Mouse (Mus musculus) ES-E14 (cell line): ENCODE data around the gene Bst2. TPM values are rescaled to one million over a fixed set of nuclear protein-coding genes. Genes with fewer than 3 reads are reported as not detected.

Experiments
- DNase-seq: peaks from one replicate; pipeline ENCODE4 v3.0.0-alpha.2; 2013; ENCODE audit warnings: low read depth, low spot score
- H3K27ac ChIP-seq: 2 replicates; pipeline ENCODE4 v1.5.1; 2012; ENCODE audit warnings: low read depth, mild to moderate bottlenecking, low read length, moderate library complexity, mixed read lengths; ENCODE audit not compliant: poor library complexity, insufficient read depth, severe bottlenecking
- H3K36me3 ChIP-seq: 2 replicates; pipeline ENCODE4 v1.6.1; 2012; ENCODE audit warnings: mild to moderate bottlenecking, low read length, moderate library complexity, mixed read lengths; ENCODE audit not compliant: control insufficient read depth, poor library complexity, insufficient read depth, severe bottlenecking
- H3K4me1 ChIP-seq, 2 experiments: fragments of 150-350 bp in 1 of 2; sonication (generic) in 1 of 2; 2 replicates each; pipeline ENCODE4 v1.6.1; 2012; ENCODE audit warnings: low read length in 2 of 2, mild to moderate bottlenecking in 1 of 2, mixed read lengths in 1 of 2; ENCODE audit not compliant: control insufficient read depth in 2 of 2, insufficient read depth in 2 of 2, poor library complexity in 1 of 2
- H3K4me3 ChIP-seq, 2 experiments: fragments of 150-350 bp in 1 of 2; sonication (generic) in 1 of 2; 2 replicates each; pipeline ENCODE4 v1.5.1; 2012; ENCODE audit warnings: low read length in 2 of 2, low read depth in 1 of 2, mild to moderate bottlenecking in 1 of 2, mixed read lengths in 1 of 2; ENCODE audit not compliant: insufficient read depth in 1 of 2, poor library complexity in 1 of 2, severe bottlenecking in 1 of 2
- H3K9ac ChIP-seq: 2 replicates; pipeline ENCODE4 v1.6.1; 2012; ENCODE audit warnings: low read depth, mild to moderate bottlenecking, low read length, mixed read lengths; ENCODE audit not compliant: poor library complexity, insufficient read depth, severe bottlenecking
- H3K9me3 ChIP-seq: fragments of 150-350 bp; sonication (generic); 2 replicates; pipeline ENCODE4 v1.6.1; 2012; ENCODE audit warnings: low read depth, mild to moderate bottlenecking, low read length; ENCODE audit not compliant: control insufficient read depth, insufficient read depth
- CHD2 ChIP-seq: IDR thresholded peaks from 2 replicates; pipeline ENCODE4 v1.6.1; 2014; ENCODE audit warnings: mild to moderate bottlenecking, low read depth, low read length, inconsistent platforms
- HCFC1 ChIP-seq: IDR thresholded peaks from 2 replicates; pipeline ENCODE4 v1.6.1; 2012; ENCODE audit warnings: low read length, inconsistent platforms, borderline replicate concordance; ENCODE audit not compliant: insufficient read depth
- MAFK ChIP-seq: IDR thresholded peaks from 2 replicates; pipeline ENCODE4 v1.6.1; 2014; ENCODE audit warnings: mild to moderate bottlenecking, low read depth, low read length, inconsistent platforms; ENCODE audit not compliant: insufficient read depth
- ZC3H11A ChIP-seq: IDR thresholded peaks from 2 replicates; pipeline ENCODE4 v1.6.1; 2012; ENCODE audit warnings: low read depth, mild to moderate bottlenecking, inconsistent platforms, low read length, borderline replicate concordance
- ZNF384 ChIP-seq: IDR thresholded peaks from 2 replicates; pipeline ENCODE4 v1.6.1; 2012; ENCODE audit warnings: low read depth, low read length, inconsistent platforms
- in situ Hi-C, 2 experiments: fragments of 600-800 bp; cut with MboI; formaldehyde crosslinking; loops; one replicate each; pipeline ENCODE4 v1.15.1; 2025; ENCODE audit warnings: low sequenced_read_pairs in 2 of 2, inconsistent platforms in 1 of 2; ENCODE audit not compliant: unreplicated experiment in 2 of 2
- total RNA-seq: library from RNA; depleted of rRNA; stranded (reverse); fragments of 300-350 nt; gene quantifications from 2 replicates; pipeline ENCODE4 v1.2.3, GENCODE M21; 2012

Bst2 gene
- total RNA-seq, 1 experiment: 135 TPM

DNA sequence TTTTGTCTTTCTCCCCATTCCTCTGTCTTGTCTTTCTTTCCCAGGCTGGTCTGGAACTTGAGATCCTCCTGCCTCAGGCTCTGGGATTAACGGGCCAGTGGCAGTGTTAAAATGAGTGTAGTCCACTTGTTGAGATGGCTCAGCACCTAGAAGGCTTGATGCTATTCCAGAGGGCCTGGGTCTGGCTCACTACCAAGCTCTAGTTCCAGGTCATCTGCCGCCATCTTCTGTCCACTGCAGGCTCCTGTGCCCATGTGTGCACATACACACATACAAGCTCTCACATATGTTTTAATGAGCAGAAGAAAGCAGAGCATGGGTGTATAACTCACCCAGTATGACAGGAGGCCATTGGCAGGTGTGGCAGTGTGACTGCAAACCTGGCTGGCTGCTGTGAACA lies 34.8 kb upstream of the Bst2 start:
- in situ Hi-C loops: no loop called here
- no peak for DNase-seq
- no peaks in the 10 kb centered on the region for H3K9me3 ChIP-seq
- H3K9ac ChIP-seq: no peak overlapping the region
- TF ChIP-seq CHD2 (no peak), ZNF384 (no peak), MAFK (no peak), HCFC1 (no peak), ZC3H11A (no peak)
- no peaks in the 10 kb centered on the region for H3K36me3 ChIP-seq
- no peak overlapping the region for H3K27ac ChIP-seq
- no peak overlapping the region for H3K4me3 ChIP-seq
- H3K4me1 ChIP-seq: peaks cover 0 to 19% of the 10 kb centered on the region in 2 experiments; a peak in 2 of 4 replicates

DNA sequence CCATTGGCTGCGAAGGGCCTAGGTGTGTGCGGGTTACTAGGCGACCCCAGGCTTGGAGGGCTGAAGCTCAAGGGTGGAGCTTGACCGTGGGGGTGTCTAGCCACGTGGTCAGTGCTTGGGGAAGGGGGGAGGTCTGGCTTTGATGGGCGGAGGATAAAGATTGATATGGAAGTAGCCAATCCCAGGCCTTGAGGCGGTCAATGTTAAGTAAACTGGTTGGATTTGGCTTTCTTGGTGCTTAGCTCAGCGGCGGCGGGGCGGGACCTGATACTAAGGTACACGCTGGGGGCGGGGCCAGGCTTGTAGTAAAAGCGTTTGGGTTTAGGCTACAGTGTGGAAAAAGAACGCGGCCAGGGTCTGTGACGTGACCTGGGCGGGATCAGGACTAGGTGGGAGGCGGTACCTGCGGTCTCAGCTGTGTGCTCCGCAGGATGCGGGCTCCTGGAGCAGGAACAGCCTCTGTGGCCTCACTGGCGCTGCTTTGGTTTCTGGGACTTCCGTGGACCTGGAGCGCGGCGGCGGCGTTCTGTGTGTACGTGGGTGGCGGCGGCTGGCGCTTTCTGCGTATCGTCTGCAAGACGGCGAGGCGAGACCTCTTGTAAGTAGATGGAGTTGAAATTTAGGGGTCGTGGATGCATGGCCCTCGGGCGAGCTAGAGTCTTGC lies 33.2 kb upstream of the Bst2 start:
- TF ChIP-seq MAFK (0 out of 2 replicates have a peak, but pooled peaks have one; percentile 6), ZNF384 (no peak)
- Histone ChIP-seq H3K27ac (peak overlapping the region; percentile 76; the same call in 1 of the 2 replicates), H3K4me3 (peak overlapping the region; percentile 76 to 98), H3K4me1 (peaks cover 0 to 19% of the 10 kb centered on the region in 2 experiments; a peak in 2 of 4 replicates), H3K9me3 (no peaks in the 10 kb centered on the region), H3K36me3 (no peaks in the 10 kb centered on the region), H3K9ac (peak overlapping the region; percentile 77)
- in situ Hi-C loops: no loop called here
- DNase-seq: peak; percentile 100

DNA sequence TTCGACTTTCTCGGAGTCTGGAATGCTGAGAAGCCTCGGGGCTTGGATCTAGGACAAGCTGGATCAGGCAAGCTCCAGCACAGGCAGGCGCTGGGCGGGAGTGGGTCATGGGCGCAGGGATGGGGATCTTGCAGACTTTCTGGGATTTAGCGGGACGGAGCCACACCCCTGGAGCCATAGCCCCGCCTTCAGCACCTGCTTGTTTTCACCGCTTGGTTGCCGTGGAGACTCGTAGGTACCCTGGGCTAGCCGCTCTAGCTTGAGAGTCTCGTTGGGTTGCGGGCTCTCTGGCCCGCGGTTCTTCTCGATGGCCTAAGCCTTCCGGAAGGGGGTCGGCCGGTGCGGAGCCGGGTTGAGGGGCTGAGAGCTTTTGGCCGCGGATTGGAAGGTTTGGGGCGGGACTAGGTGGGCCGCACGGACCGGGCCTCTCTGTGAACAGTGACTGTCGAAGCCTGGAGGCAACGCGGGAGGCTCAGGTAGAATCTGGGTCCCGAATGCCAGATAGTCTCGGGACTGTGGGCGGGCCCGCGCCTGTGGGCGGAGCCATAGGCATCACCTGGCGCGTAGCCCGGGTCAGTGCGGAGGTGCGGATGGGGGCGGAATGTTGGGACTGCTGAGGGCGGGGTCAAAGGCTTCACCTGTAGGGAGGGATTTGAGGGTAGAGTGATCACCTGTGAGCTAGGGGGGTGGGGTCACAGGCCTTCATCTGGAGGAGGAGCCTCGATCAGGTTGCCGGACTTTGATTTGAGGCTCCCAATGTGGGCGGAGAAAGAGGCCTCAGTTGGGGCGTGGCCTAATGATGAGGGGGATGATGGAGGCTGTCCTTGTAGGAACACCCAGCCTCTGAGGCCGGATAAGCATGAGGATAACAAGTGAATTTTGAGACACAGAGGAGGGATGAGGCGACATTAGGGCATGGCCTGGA lies 32.4 kb upstream of the Bst2 start:
- in situ Hi-C loops: no loop called here
- DNase-seq: peak; percentile 99
- TF ChIP-seq HCFC1 (0 out of 2 replicates have a peak, but pooled peaks have one; percentile 10), MAFK (no peak)
- peak overlapping the region; percentile 89 for H3K9ac ChIP-seq
- H3K4me3 ChIP-seq: peak overlapping the region; percentile 76 to 98
- peak overlapping the region; percentile 92 for H3K27ac ChIP-seq
- no peaks in the 10 kb centered on the region for H3K36me3 ChIP-seq
- peaks cover 0 to 19% of the 10 kb centered on the region in 2 experiments; a peak in 2 of 4 replicates for H3K4me1 ChIP-seq
- H3K9me3 ChIP-seq: no peaks in the 10 kb centered on the region

DNA sequence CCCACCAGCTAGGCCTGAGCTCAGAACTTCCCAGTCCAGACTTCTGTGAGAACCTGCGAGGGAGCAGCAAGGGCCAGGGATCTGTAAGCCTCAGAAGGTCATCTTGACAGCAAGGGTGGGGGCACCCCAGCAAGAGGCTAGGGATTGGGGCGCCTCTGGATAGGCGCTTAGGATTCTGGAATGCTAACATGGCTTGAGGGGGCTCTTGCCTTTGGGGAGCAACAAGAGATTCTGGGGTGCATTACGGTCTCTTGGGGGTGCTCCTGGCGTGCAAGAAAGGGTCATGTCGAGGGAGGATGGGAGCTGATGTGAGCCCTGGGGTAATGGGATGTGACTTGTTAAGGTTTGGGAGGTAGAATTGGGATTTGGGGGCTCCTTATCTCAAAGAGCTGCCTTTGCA lies 31.7 kb upstream of the Bst2 start:
- Histone ChIP-seq H3K4me3 (peak overlapping the region; percentile 76 to 98), H3K36me3 (no peaks in the 10 kb centered on the region), H3K9ac (no peak overlapping the region), H3K9me3 (no peaks in the 10 kb centered on the region), H3K27ac (0 out of 2 replicates have a peak overlapping the region, but pooled peaks have one; percentile 29), H3K4me1 (peaks cover 0 to 19% of the 10 kb centered on the region in 2 experiments; a peak in 2 of 4 replicates)
- no peak for DNase-seq
- in situ Hi-C loops: no loop called here
- no peak for TF ChIP-seq HCFC1
- no peak for TF ChIP-seq CHD2
- no peak for TF ChIP-seq ZNF384
- no peak for TF ChIP-seq ZC3H11A
- TF ChIP-seq MAFK: no peak
